Mouse (Mus musculus) intestine, embryonic 14.5 days (tissue): ENCODE data around the gene Baz2b. TPM values are rescaled to one million over a fixed set of nuclear protein-coding genes. Genes with fewer than 3 reads are reported as not detected.

Experiments used
- ATAC-seq: fragments of 200-750 bp; cut with Nextera tagmentation; replicated peaks from 2 replicates; pipeline ENCODE4 v1.8.0; 2017; ENCODE audit warnings: low read depth, moderate number of reproducible peaks, moderate TSS enrichment, moderate library complexity; ENCODE audit not compliant: low FRiP score, low TSS enrichment
- DNase-seq: peaks from one replicate; pipeline ENCODE4 v3.0.0-alpha.2; 2018; ENCODE audit warnings: low spot score
- H3K27ac ChIP-seq: fragments of 300-500 bp; sonication (generic); 2 replicates; pipeline ENCODE4 v1.5.1; 2014; ENCODE audit warnings: low read depth, mild to moderate bottlenecking, control low read depth
- H3K27me3 ChIP-seq: fragments of 300-500 bp; sonication (generic); replicated peaks from 2 replicates; pipeline ENCODE4 v1.6.1; 2014; ENCODE audit warnings: low read length, control low read depth; ENCODE audit not compliant: control insufficient read depth, insufficient read depth
- H3K36me3 ChIP-seq: fragments of 300-500 bp; sonication (generic); 2 replicates; pipeline ENCODE4 v1.6.1; 2014; ENCODE audit warnings: low read length, control low read depth; ENCODE audit not compliant: control insufficient read depth, insufficient read depth
- H3K4me1 ChIP-seq: fragments of 300-500 bp; sonication (generic); replicated peaks from 2 replicates; pipeline ENCODE4 v1.6.1; 2014; ENCODE audit warnings: low read length, control low read depth, mixed read lengths; ENCODE audit not compliant: control insufficient read depth, insufficient read depth
- H3K4me2 ChIP-seq: fragments of 300-500 bp; sonication (generic); 2 replicates; pipeline ENCODE4 v1.6.1; 2014; ENCODE audit warnings: low read length
- H3K4me3 ChIP-seq: fragments of 300-500 bp; sonication (generic); 2 replicates; pipeline ENCODE4 v1.5.1; 2014; ENCODE audit warnings: low read depth, low read length, control low read depth, mixed read lengths
- H3K9ac ChIP-seq: fragments of 300-500 bp; sonication (generic); 2 replicates; pipeline ENCODE4 v1.6.1; 2014; ENCODE audit warnings: mild to moderate bottlenecking, low read length
- H3K9me3 ChIP-seq: fragments of 300-500 bp; sonication (generic); 2 replicates; pipeline ENCODE4 v1.6.1; 2016; ENCODE audit warnings: low read length, control low read depth; ENCODE audit not compliant: control insufficient read depth
- WGBS: fragments of 180-500 bp; shearing (Covaris S2); extraction: QIAGEN DNeasy Blood & Tissue Kit; methylation state at CpG from one replicate; pipeline ENCODE4 v1.1.7; 2014; 5-methylcytosine and 5-hydroxymethylcytosine counted together
- polyA plus RNA-seq: library from polyadenylated mRNA; unstranded; fragments of >200 nt; fragmentation: Nextera tagmentation; extraction: Ambion mirVana; gene quantifications from 2 replicates; pipeline ENCODE4 v1.2.1, GENCODE M21; 2014

Gene Baz2b
- polyA plus RNA-seq, 1 experiment from 2014 or later = 52.3 TPM

- DNase-seq = no peak
- ATAC-seq = no peak
- H3K4me3 ChIP-seq = no peak overlapping the region
- no peak overlapping the region for H3K27ac ChIP-seq
- no peak overlapping the region for H3K4me2 ChIP-seq
- H3K9ac ChIP-seq = no peak overlapping the region
- H3K36me3 ChIP-seq = peaks cover 6% of the 10 kb centered on the region; the same call in 1 of the 2 replicates
- H3K27me3 ChIP-seq = no peaks in the 10 kb centered on the region
- peaks cover 5% of the 10 kb centered on the region for H3K4me1 ChIP-seq
- 62% methylated on average over 12 of the region's 12 CpGs for WGBS
- 0 out of 2 replicates have a peak, but pooled peaks cover 2% of the 10 kb centered on the region for H3K9me3 ChIP-seq
Observed at GRCm38 (mm10) chr2:60113661-60114560, 95.7 kb downstream of the Baz2b start.

- no peak overlapping the region for H3K4me3 ChIP-seq
- WGBS = 90% methylated on average over 2 of the region's 2 CpGs
Observed at GRCm38 (mm10) chr2:60112116-60112515, 97.5 kb downstream of the Baz2b start.

GRCm38 (mm10) chr2:60109001-60109400, 100.6 kb downstream of the Baz2b start:
- no peaks in the 10 kb centered on the region for H3K4me1 ChIP-seq
- H3K27ac ChIP-seq = no peak overlapping the region
- no peak overlapping the region for H3K4me3 ChIP-seq
- DNase-seq (no peak), ATAC-seq (no peak)
- no peak overlapping the region for H3K4me2 ChIP-seq
- peaks cover 6% of the 10 kb centered on the region; the same call in 1 of the 2 replicates for H3K36me3 ChIP-seq
- H3K9ac ChIP-seq = no peak overlapping the region
- 0 out of 2 replicates have a peak, but pooled peaks cover 2% of the 10 kb centered on the region for H3K9me3 ChIP-seq
- WGBS = 84% methylated on average over 3 of the region's 3 CpGs
- no peaks in the 10 kb centered on the region for H3K27me3 ChIP-seq

More at GRCm38 (mm10) chr2:60112116-60112515, 97.5 kb downstream of the Baz2b start:
- Histone ChIP-seq H3K9me3 (0 out of 2 replicates have a peak, but pooled peaks cover 2% of the 10 kb centered on the region), H3K36me3 (peaks cover 6% of the 10 kb centered on the region; the same call in 1 of the 2 replicates), H3K9ac (no peak overlapping the region), H3K4me2 (no peak overlapping the region), H3K27me3 (no peaks in the 10 kb centered on the region), H3K4me1 (no peaks in the 10 kb centered on the region), H3K27ac (no peak overlapping the region)
- DNase-seq = no peak
- no peak for ATAC-seq

GRCm38 (mm10) chr2:60096625-60097024, 113.0 kb downstream of the Baz2b start:
- Histone ChIP-seq H3K4me3 (no peak overlapping the region), H3K9me3 (no peaks in the 10 kb centered on the region), H3K27ac (no peak overlapping the region), H3K27me3 (no peaks in the 10 kb centered on the region), H3K4me2 (no peak overlapping the region), H3K36me3 (no peaks in the 10 kb centered on the region), H3K9ac (no peak overlapping the region), H3K4me1 (no peaks in the 10 kb centered on the region)
- 82% methylated on average over 4 of the region's 4 CpGs for WGBS
- ATAC-seq = no peak
- no peak for DNase-seq

GRCm38 (mm10) chr2:60090280-60090679, 119.4 kb downstream of the Baz2b start:
- Histone ChIP-seq H3K27ac (no peak overlapping the region), H3K4me1 (peaks cover 6% of the 10 kb centered on the region; the same call in 1 of the 2 replicates), H3K36me3 (no peaks in the 10 kb centered on the region), H3K4me2 (no peak overlapping the region), H3K4me3 (no peak overlapping the region), H3K9me3 (no peaks in the 10 kb centered on the region), H3K27me3 (no peaks in the 10 kb centered on the region), H3K9ac (no peak overlapping the region)
- 73% methylated on average over 6 of the region's 6 CpGs for WGBS
- no peak for ATAC-seq
- no peak for DNase-seq

- DNase-seq = no peak
- ATAC-seq = no peak
- H3K4me2 ChIP-seq = no peak overlapping the region
Observed at GRCm38 (mm10) chr2:60089528-60090247, 120.0 kb downstream of the Baz2b start.

GRCm38 (mm10) chr2:60088785-60089527, 120.7 kb downstream of the Baz2b start:
- no peak for ATAC-seq
- no peak overlapping the region for H3K4me2 ChIP-seq
- no peak overlapping the region for H3K27ac ChIP-seq

More at GRCm38 (mm10) chr2:60089528-60090247, 120.0 kb downstream of the Baz2b start:
- WGBS = 71% methylated on average over 15 of the region's 15 CpGs
- peaks cover 6% of the 10 kb centered on the region; the same call in 1 of the 2 replicates for H3K4me1 ChIP-seq
- no peaks in the 10 kb centered on the region for H3K36me3 ChIP-seq
- no peak overlapping the region for H3K4me3 ChIP-seq
- no peaks in the 10 kb centered on the region for H3K9me3 ChIP-seq
- H3K9ac ChIP-seq = no peak overlapping the region
- H3K27ac ChIP-seq = no peak overlapping the region
- no peaks in the 10 kb centered on the region for H3K27me3 ChIP-seq

More at GRCm38 (mm10) chr2:60088785-60089527, 120.7 kb downstream of the Baz2b start:
- peaks cover 6% of the 10 kb centered on the region; the same call in 1 of the 2 replicates for H3K4me1 ChIP-seq
- H3K4me3 ChIP-seq = no peak overlapping the region
- no peak overlapping the region for H3K9ac ChIP-seq
- H3K36me3 ChIP-seq = no peaks in the 10 kb centered on the region
- WGBS = 85% methylated on average over 14 of the region's 14 CpGs
- H3K27me3 ChIP-seq = no peaks in the 10 kb centered on the region
- DNase-seq = no peak
- no peaks in the 10 kb centered on the region for H3K9me3 ChIP-seq
